8 mouse cellular contexts compared by ENCODE assay signal in the genomic region with DNA sequence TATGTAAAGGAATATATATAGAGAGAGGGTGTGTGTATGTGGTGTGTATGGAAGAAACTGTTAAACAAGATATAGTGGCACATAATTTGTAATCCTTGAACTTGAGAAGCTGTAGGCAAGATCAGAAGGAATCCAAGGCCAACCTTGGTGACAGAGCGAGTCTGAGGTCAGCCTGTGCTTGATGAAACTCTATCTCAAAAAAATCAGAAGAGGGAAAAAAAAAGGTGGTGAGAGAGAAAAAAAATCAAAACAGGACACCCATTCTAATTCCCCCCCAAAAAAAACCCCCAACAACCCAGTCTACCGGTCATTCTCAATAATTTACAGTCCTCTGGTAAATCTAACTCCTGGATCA. TPM values are rescaled to one million over a fixed set of nuclear protein-coding genes. Genes with fewer than 3 reads are reported as not detected.
DNase-seq lines count a peak whose midpoint lies in the region; ATAC-seq and TF ChIP-seq lines count a peak whose summit lies in the region.

No protein-coding gene starts in this region.

- H3K4me1 ChIP-seq in heart, embryonic 14.5 days (ENCODE audit: control insufficient read depth in 2 of 2, insufficient read depth in 2 of 2, low read length in 2 of 2), result peaks cover 15 to 43% of the 10 kb centered on the region in 2 experiments
- H3K4me1 ChIP-seq in brown adipose tissue, adult 24 weeks (ENCODE audit: control insufficient read depth, insufficient read depth, insufficient read length, low read length), result peaks cover 26% of the 10 kb centered on the region
- peaks cover 24% of the 10 kb centered on the region for H3K4me1 ChIP-seq in hindbrain, embryonic 10.5 days (replicated peaks)
- peaks cover 45% of the 10 kb centered on the region for H3K4me1 ChIP-seq in liver, postnatal 0 days (ENCODE audit: insufficient read depth)

- no peaks in the 10 kb centered on the region for H3K9me3 ChIP-seq in heart, embryonic 14.5 days (ENCODE audit: control insufficient read depth, low read length)
- no peaks in the 10 kb centered on the region for H3K9me3 ChIP-seq in hindbrain, embryonic 10.5 days
- no peaks in the 10 kb centered on the region for H3K9me3 ChIP-seq in liver, postnatal 0 days (ENCODE audit: low read length)

- intact Hi-C loops in left cerebral cortex, postnatal 25 days (cut with DNase I), result loop anchor here (5.0 kb wide), 1 partner anchor 33 kb away; no protein-coding TSS in a partner anchor

- H3K27me3 ChIP-seq in heart, embryonic 14.5 days (ENCODE audit: control insufficient read depth, insufficient read depth, low read length), result no peaks in the 10 kb centered on the region
- 0 out of 2 replicates have a peak, but pooled peaks cover 10% of the 10 kb centered on the region for H3K27me3 ChIP-seq in hindbrain, embryonic 10.5 days (ENCODE audit: insufficient read depth, poor library complexity, severe bottlenecking)
- no peaks in the 10 kb centered on the region for H3K27me3 ChIP-seq in liver, postnatal 0 days (ENCODE audit: insufficient read depth, low read length)

- H3K27ac ChIP-seq in heart, embryonic 14.5 days (replicated peaks in 1 of 2; ENCODE audit: control insufficient read depth in 1 of 2, insufficient read depth in 1 of 2, low read depth in 2 of 2, low read length in 2 of 2), result no peak overlapping the region
- peak overlapping the region; percentile 26; the same call in 1 of the 2 replicates for H3K27ac ChIP-seq in brown adipose tissue, adult 24 weeks (replicated peaks; ENCODE audit: low read depth, low read length)
- peak overlapping the region; percentile 94; the same call in 1 of the 2 replicates for H3K27ac ChIP-seq in hindbrain, embryonic 10.5 days
- H3K27ac ChIP-seq in liver, postnatal 0 days (ENCODE audit: low read depth), result no peak overlapping the region

- H3K4me3 ChIP-seq in heart, embryonic 14.5 days (ENCODE audit: control insufficient read depth in 1 of 2, insufficient read depth in 1 of 2, low read depth in 1 of 2, low read length in 2 of 2), result peak overlapping the region in 1 of 2 experiments; percentile 97; a peak in 1 of 4 replicates
- no peak overlapping the region for H3K4me3 ChIP-seq in brown adipose tissue, adult 24 weeks (ENCODE audit: insufficient read depth, low read depth, low read length)
- peak overlapping the region; percentile 89 for H3K4me3 ChIP-seq in hindbrain, embryonic 10.5 days
- H3K4me3 ChIP-seq in liver, postnatal 0 days (ENCODE audit: low read depth, low read length), result peak overlapping the region; percentile 89; the same call in 1 of the 2 replicates

- H3K4me2 ChIP-seq in heart, embryonic 14.5 days (ENCODE audit: low read length), result peak overlapping the region; percentile 97
- H3K4me2 ChIP-seq in liver, postnatal 0 days (ENCODE audit: low read depth, low read length), result peak overlapping the region; percentile 98

- WGBS in heart, embryonic 14.5 days, result 25% methylated on average over 2 of the region's 2 CpGs
- WGBS in hindbrain, embryonic 10.5 days, result 24% methylated on average over 2 of the region's 2 CpGs
- 18% methylated on average over 2 of the region's 2 CpGs for WGBS in liver, postnatal 0 days (ENCODE audit: insufficient replicate concordance)

- no peak for DNase-seq in heart, adult 18-20 months
- DNase-seq in hindbrain, embryonic 10.5 days (ENCODE audit: low spot score), result no peak
- no peak for DNase-seq in liver, postnatal 0 days
- no peak for DNase-seq in cerebellum, adult 11 months
- no peak for DNase-seq in left cerebral cortex, postnatal 25 days (ENCODE audit: low spot score in 2 of 2)
- DNase-seq in right cerebral cortex, adult 18-20 months, result no peak

- H3K36me3 ChIP-seq in heart, embryonic 14.5 days (ENCODE audit: control insufficient read depth, insufficient read depth, low read length), result peaks cover 13% of the 10 kb centered on the region
- peaks cover 21% of the 10 kb centered on the region for H3K36me3 ChIP-seq in hindbrain, embryonic 10.5 days
- peaks cover 9% of the 10 kb centered on the region; the same call in 1 of the 2 replicates for H3K36me3 ChIP-seq in liver, postnatal 0 days (replicated peaks; ENCODE audit: insufficient read depth, low read length)

- H3K9ac ChIP-seq in heart, embryonic 14.5 days (ENCODE audit: low read length), result no peak overlapping the region
- H3K9ac ChIP-seq in liver, postnatal 0 days (replicated peaks), result no peak overlapping the region

- TF ChIP-seq EP300 in liver, postnatal 0 days (IDR thresholded peaks at IDR 0.05; ENCODE audit: low read depth), result no peak

- ATAC-seq in heart, embryonic 14.5 days (ENCODE audit: insufficient number of reproducible peaks, insufficient read depth, low FRiP score, low read depth), result no peak
- ATAC-seq in liver, postnatal 0 days, result no peak

- TF ChIP-seq CTCF in liver, postnatal 0 days (IDR thresholded peaks at IDR 0.05; ENCODE audit: low read depth), result no peak

RNA-seq across cellular contexts. Expression of a gene that starts 0.4 kb away (rescaled TPM):
- polyA plus RNA-seq in heart, embryonic 14.5 days (2014; fragmentation: Nextera tagmentation; extraction: Ambion mirVana), result 13.0 and 16.3 TPM in 2 replicates
- total RNA-seq in heart, adult 18-20 months (2021), result 100 to 1,000 TPM; 112 to 135 TPM
- polyA plus RNA-seq in brown adipose tissue, adult 24 weeks (2012; ENCODE audit: insufficient read depth, insufficient read length, missing spikeins), result 24.3 and 28.0 TPM in 2 replicates
- polyA plus RNA-seq in hindbrain, embryonic 10.5 days (2016; fragmentation: Nextera tagmentation; extraction: Ambion mirVana), result 6.5 and 8.4 TPM in 2 replicates
- 4.4 and 5.6 TPM in 2 replicates for polyA plus RNA-seq in liver, postnatal 0 days (2015; fragmentation: Nextera tagmentation; extraction: Ambion mirVana)
- 10 to 100 TPM; 36.7 to 43.8 TPM for total RNA-seq in left cerebral cortex, postnatal 25 days (2021)

RNA-seq across cellular contexts. Expression of a gene that starts 19.5 kb away (rescaled TPM):
- 3.4 and 3.7 TPM in 2 replicates for polyA plus RNA-seq in heart, embryonic 14.5 days (2014; fragmentation: Nextera tagmentation; extraction: Ambion mirVana)
- 1 to 10 TPM; 2.8 to 4.9 TPM for total RNA-seq in heart, adult 18-20 months (2021)
- 1.2 and 2.9 TPM in 2 replicates for polyA plus RNA-seq in brown adipose tissue, adult 24 weeks (2012; ENCODE audit: insufficient read depth, insufficient read length, missing spikeins)
- polyA plus RNA-seq in hindbrain, embryonic 10.5 days (2016; fragmentation: Nextera tagmentation; extraction: Ambion mirVana), result 5.2 and 6.0 TPM in 2 replicates
- polyA plus RNA-seq in liver, postnatal 0 days (2015; fragmentation: Nextera tagmentation; extraction: Ambion mirVana), result 1.1 and 1.2 TPM in 2 replicates
- 10 to 100 TPM in 1 of 2 experiments, 1 to 10 TPM in 1; 9.7 to 12.9 TPM for total RNA-seq in left cerebral cortex, postnatal 25 days (2021)

Comparison
In these comparisons a context has a peak if more than half of its experiments do, and no peak if none do; other contexts are left out.
1. H3K27ac ChIP-seq: peak in brown adipose tissue, adult 24 weeks (single experiment) and hindbrain, embryonic 10.5 days (single experiment); none in heart, embryonic 14.5 days (0 of 2) and liver, postnatal 0 days (single experiment).